Mouse (Mus musculus) skeletal muscle tissue, adult 2 months (tissue): ENCODE results near the gene Steap3.
"Not testable (repeated sequence)": the region's sequence is repeated elsewhere in the genome, so short reads cannot be mapped to it uniquely, and the experiment has no call there.

ENCODE experiments used
- DNase-seq: peaks from one replicate; pipeline ENCODE4 v3.0.0-alpha.2; 2012; ENCODE audit warnings: low read depth, low spot score

Gene Steap3

GRCm38 (mm10) chr1:120272605-120273004 is at the start of gene Steap3:
Steap3 (minus strand) TSS chr1:120272705.
- no peak for DNase-seq

GRCm38 (mm10) chr1:120321270-120322021 is 48.9 kb upstream of the Steap3 start:
- no peak for DNase-seq

GRCm38 (mm10) chr1:120305801-120306200 is 33.3 kb upstream of the Steap3 start:
- no peak for DNase-seq

GRCm38 (mm10) chr1:120296936-120297335 is 24.4 kb upstream of the Steap3 start:
- no peak for DNase-seq

- DNase-seq, result no peak
Observed at GRCm38 (mm10) chr1:120293803-120294202, 21.3 kb upstream of the Steap3 start.

DNA sequence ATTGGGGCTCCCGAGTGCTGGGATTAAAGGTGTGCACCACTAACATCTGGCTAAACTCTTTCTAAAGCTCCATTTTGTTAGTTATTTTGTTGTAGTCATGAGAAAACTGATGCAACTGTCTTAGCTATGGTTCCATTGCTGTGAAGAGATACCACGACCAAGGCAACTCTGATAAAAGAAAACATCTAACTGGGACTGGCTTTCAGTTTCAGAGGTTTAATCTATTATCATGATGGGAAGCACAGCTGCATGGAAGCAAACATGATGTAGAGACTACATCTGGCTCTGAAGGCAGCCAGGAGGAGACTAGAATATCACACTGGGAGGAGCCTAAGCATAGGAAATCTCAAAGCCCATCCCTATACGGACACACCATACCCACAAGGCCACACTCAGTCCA is 19.2 kb upstream of the Steap3 start:
- no peak for DNase-seq

GRCm38 (mm10) chr1:120289843-120290242 is 17.3 kb upstream of the Steap3 start:
- no peak for DNase-seq

GRCm38 (mm10) chr1:120287679-120288078 is 15.2 kb upstream of the Steap3 start:
- no peak for DNase-seq

- DNase-seq, result not testable (repeated sequence)
Observed at GRCm38 (mm10) chr1:120276058-120276457, 3.6 kb upstream of the Steap3 start.

DNA sequence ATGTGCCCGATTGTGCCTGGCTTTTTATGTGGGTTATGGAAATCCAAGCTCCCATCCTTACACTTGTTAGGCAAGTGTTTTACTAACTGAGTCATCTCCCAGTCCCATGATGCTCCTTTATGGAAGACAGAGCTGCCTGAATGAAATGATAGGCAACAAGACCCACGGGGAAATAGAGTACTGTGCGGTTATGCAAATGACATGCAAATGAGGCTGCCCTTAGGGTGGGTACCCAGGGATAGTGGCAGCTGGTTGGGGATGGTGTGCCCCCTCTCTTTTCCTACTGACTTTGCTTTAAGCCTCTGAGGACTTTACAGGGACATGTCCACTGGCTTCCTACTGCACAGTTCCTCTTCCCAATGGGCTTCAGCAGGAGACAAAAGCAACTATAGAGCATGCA is 2.7 kb upstream of the Steap3 start:
- no peak for DNase-seq

DNA sequence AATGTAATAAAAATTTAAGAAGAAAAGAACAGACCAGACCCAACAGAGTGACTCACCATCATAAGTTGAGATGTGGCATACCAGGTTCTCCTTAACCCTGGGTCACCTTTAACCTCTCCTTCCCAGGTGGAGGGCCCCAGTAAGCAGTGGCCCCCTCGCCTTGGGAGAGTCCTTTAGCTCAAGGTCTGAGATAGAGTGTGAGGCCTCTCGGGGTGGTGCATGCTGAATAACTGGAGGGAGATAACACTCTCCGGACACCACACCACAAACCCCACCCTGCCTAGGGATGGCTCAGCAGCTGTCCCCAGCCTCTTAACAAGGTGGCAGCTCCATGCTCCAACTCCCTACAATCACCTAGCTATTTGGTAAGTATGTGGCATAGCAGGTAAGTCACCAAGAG is 1.6 kb downstream of the Steap3 start:
- no peak for DNase-seq

GRCm38 (mm10) chr1:120270115-120270514 is 2.4 kb downstream of the Steap3 start:
- no peak for DNase-seq

- no peak for DNase-seq
Observed at GRCm38 (mm10) chr1:120267631-120268030, 4.9 kb downstream of the Steap3 start.

- no peak for DNase-seq
Observed at GRCm38 (mm10) chr1:120266460-120266859, 6.0 kb downstream of the Steap3 start.

DNA sequence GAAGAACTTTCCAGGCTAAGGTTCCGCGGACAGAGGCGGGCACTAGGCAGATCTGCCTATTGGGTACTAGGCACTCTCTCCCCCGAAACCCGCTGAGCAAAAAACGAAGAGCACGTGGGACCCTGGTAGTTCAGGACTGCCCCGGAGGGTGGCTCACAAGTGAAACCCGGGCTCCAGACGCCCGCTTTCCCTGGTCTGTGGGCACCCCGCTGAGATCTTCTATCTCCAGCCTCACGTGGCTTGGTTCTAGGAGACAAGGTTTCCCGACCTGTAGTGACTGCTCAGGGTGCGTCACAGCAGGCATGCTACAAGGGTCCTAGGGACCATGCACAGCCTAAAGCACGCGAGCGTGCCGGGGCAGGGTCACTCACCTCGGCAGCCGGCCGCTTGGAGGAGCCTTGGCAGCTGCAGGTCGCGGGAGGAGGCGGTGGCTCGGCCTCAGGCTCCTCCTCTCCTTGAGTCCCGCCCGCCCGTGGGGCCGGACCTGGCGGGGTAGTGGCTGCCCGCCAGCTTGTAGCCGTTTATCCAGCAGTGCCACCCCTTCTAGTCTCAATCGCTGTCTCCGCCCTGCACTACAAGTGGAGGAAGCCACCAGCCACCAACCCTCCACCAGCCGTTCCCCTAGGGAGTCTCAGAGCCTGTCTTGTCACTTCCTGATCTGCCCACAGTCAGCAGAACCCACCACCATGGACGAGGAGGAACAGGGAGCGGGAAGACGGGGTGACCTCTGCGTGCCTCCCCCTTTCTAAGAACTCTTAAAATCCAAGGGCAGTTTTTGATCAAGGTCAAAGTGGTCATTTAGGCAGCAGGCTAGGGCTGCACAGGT is 7.4 kb downstream of the Steap3 start:
- DNase-seq, result peak; percentile 92

- DNase-seq, result no peak
Observed at GRCm38 (mm10) chr1:120263226-120263625, 9.3 kb downstream of the Steap3 start.

- peak; percentile 62 for DNase-seq
Observed at GRCm38 (mm10) chr1:120261166-120261565, 11.3 kb downstream of the Steap3 start.

DNA sequence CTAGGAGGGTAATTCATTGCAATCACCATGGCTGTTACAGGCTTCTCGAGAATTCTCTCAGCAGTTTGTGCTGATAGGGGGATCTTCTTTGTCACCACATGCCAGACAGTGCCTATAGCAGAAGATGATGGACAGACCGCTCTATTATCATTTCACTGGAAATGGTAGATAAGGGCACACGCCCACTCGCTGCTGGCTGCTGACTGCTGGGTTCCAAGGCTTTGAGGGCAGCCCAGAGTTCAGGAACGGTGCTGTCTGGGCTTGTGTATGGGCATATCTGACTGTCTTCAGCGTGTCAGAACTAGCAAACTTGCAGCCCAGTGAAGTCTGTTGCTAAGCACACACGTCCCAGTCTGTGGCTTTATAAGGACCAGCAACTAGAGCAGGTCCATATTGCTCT is 13.3 kb downstream of the Steap3 start:
- DNase-seq, result no peak

DNA sequence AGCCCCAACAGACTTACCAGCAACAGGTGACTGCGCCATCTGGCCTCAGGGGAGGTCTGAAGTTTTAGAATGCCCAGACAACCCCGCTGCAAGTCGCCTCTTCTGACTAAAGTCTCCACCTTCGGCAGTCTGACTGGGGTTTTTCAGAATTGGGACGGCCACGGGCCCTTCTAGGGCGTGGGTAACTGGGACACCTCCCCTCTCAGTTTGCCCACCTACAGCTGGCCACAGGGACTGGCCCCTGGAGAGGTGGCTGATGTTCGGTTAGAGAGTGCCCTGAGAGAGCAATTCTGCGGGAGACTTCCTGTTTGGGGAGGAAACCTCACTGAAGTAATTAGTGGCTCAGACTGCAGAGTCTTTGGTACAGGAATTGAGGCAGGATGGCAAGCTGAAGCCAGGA is 13.8 kb downstream of the Steap3 start:
- DNase-seq, result no peak

DNA sequence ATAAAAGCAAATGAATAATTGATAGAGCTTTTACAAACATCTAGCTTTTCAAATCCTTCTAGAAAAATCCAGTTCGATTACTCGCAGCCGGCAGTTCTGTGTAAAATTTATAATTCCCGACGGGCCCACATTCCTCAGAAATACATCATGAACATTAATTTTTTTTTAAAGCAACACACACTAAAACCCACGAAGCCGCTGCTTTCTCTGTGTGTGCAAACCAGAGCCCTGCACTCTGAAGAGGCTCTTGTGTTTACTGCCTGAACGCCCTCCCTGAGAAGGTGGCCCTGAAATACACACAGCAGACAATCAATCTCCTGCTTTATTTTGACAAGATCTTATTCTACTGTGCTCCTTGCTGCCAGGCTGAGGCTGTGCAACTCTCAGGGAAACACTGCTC is 14.3 kb downstream of the Steap3 start:
- DNase-seq, result no peak

GRCm38 (mm10) chr1:120253751-120254150 is 18.8 kb downstream of the Steap3 start:
- peak; percentile 85 for DNase-seq

GRCm38 (mm10) chr1:120252519-120253160 is 19.9 kb downstream of the Steap3 start:
- no peak for DNase-seq
